Mouse (Mus musculus): ENCODE measurements around the gene Stmn1. TPM values are rescaled to one million over a fixed set of nuclear protein-coding genes. Genes with fewer than 3 reads are reported as not detected.

The Stmn1 gene
- polyA plus RNA-seq, 1 experiment from 2014 or later = 1,993 TPM

DNA sequence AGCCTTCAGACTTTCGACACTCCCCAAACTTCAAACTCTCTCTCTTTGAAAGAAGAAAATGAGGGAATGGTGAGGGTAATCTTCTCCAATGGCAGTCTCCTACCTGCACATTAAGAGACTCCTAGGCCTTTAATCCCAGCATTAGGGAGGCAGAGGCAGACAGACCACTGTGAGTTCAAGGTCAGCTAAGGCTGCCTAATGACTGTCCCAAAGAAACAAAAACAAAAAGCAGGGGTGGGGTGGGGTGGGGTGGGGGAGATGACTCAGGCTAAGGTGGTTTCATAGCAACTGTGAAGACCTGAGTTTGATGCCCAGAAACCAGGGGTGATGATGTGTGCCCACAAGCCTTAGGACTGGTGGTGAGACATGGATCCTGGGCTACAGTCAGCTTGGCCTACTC lies 22.6 kb upstream of the Stmn1 start:
- peaks cover 29% of the 10 kb centered on the region for H3K27me3 ChIP-seq (ENCODE audit: low read depth, poor library complexity, severe bottlenecking)
- DNase-seq (ENCODE audit: low spot score) = no peak
- no peaks in the 10 kb centered on the region for H3K36me3 ChIP-seq
- peaks cover 9% of the 10 kb centered on the region for H3K4me1 ChIP-seq
- H3K9me3 ChIP-seq (replicated peaks) = no peaks in the 10 kb centered on the region
- H3K4me3 ChIP-seq = no peak overlapping the region
- H3K27ac ChIP-seq = no peak overlapping the region
- WGBS = 38% methylated on average over 1 of the region's 1 CpGs

DNA sequence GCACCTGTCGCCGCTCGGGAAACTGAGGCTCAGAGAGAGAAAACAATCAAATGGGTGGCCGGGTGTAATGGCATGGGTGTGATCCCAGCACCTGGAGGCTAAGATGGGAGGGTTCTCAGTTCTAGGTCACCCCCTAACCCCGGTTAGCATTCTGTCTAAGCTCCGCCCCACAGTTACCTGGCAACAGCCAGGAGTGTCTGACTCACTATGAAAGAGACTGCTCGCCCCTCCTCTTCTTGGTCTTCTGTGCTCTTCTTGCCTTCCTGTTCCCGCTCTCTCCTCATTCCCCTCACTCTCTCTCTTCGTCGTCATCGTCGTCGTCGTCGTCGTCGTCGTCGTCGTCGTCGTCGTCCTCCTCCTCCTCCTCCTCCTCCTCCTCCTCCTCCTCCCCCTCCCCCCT lies 20.2 kb upstream of the Stmn1 start:
- Histone ChIP-seq H3K27me3 (ENCODE audit: low read depth, poor library complexity, severe bottlenecking) (peaks cover 54% of the 10 kb centered on the region), H3K27ac (no peak overlapping the region), H3K36me3 (no peaks in the 10 kb centered on the region), H3K4me3 (no peak overlapping the region), H3K4me1 (peaks cover 16% of the 10 kb centered on the region), H3K9me3 (replicated peaks) (no peaks in the 10 kb centered on the region)
- WGBS = 49% methylated on average over 23 of the region's 23 CpGs
- no peak for DNase-seq (ENCODE audit: low spot score)

DNA sequence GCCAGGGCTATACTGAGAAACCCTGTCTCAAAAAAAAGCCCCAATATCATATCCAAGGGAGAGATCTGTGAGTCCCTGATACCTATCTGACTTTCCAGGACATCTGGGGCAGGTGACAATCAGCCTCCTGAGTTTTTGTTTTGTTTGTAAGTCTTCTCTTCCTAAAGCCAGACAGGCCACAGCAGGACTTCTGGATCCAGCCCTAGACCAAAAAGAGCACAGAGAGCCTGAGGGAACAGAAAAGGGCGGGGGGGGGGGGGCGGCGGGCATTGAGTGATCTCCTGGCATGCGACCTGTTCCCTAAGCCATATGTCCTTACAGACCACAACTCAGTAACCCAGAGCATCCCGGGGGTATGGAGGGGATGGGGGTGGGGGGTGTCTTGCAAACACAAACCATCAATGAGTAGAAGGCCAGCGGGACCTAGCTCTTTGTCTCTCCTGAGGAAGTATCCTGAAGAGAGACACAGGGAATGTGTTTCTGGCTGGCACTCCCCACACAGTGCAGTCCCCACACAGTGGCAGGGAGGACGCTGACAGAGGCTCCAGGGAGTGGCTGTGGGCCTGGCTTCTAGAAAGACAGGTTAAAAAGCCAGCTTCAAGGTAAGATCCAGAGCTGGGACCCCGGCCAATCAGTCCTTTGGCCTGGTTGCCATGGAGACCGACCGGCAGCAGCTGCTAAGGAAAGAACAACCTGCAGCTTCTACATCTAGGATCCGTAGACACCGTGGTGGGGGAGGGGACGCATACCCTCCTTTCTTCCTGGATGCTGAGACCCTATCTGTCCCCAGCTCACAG lies 18.3 kb upstream of the Stmn1 start:
- H3K4me3 ChIP-seq = no peak overlapping the region
- 29% methylated on average over 13 of the region's 13 CpGs for WGBS
- peak overlapping the region; percentile 27; the same call in 1 of the 2 replicates for H3K27ac ChIP-seq
- H3K9me3 ChIP-seq (replicated peaks) = no peaks in the 10 kb centered on the region
- H3K27me3 ChIP-seq (ENCODE audit: low read depth, poor library complexity, severe bottlenecking) = peaks cover 72% of the 10 kb centered on the region
- H3K36me3 ChIP-seq = no peaks in the 10 kb centered on the region
- peaks cover 24% of the 10 kb centered on the region for H3K4me1 ChIP-seq
- peak; percentile 68 for DNase-seq (ENCODE audit: low spot score)

DNA sequence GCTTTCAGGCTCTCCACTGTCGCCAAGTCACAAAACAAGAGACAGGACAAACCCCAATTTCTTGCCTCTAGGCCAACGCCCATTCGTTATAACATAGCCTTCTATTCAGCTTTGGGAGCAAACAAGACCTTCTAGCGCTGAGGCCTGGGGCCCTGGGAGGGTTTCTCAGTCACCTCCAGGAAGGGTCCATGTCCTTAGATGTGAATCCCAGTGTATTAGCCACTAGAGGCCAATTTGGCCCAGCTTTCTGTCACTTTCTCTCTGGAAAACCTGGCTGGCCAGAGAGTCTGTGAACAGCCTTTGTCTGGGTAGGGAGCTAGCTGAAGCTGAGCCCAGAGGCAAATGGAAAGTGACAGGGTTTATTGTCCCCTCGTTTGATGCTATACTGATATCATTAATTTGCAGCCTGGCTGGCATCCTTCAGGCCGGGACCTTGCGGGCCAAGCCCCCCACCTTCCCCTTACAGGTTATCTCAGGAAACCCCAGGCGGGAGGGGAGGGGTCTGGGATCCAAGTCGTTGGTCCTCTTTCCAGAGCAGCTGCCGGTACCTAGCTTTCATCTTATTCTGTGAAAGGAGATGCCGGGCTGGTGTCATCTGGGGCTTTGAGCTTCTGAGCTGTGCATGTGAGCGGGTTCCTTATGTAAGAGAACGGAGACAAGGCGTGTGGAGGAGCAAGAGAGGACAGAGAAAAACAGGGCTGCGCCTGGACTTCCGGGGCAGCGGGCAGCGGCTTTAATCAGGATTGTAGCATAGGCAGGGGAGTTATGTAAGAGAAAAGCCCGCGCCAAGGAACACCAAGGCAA lies 17.5 kb upstream of the Stmn1 start:
- peaks cover 29% of the 10 kb centered on the region for H3K4me1 ChIP-seq
- H3K9me3 ChIP-seq (replicated peaks) = no peaks in the 10 kb centered on the region
- H3K4me3 ChIP-seq = peak overlapping the region; percentile 35
- 14% methylated on average over 20 of the region's 20 CpGs for WGBS
- no peaks in the 10 kb centered on the region for H3K36me3 ChIP-seq
- peak; percentile 48 for DNase-seq (ENCODE audit: low spot score)
- H3K27me3 ChIP-seq (ENCODE audit: low read depth, poor library complexity, severe bottlenecking) = peaks cover 80% of the 10 kb centered on the region
- peak overlapping the region; percentile 27 for H3K27ac ChIP-seq

DNA sequence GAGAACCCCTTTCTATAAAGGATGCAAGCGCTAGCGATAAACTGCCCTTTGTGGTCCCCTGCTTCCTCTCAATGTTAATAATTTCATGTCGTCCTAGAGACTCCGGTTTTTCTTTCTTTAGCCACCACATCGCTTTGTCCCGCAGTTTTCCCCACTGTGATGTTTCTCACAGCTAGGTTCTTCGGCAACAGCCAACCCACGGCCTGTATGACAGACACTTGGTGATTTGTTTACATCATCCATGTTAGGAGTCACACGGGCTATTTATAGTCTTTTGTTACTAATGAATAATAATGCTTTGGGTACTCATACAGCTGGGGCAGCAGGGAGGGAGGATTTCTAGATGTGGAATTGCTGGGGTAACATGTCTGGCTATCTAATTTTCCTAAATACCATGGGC lies 16.6 kb upstream of the Stmn1 start:
- Histone ChIP-seq H3K4me1 (peaks cover 29% of the 10 kb centered on the region), H3K4me3 (no peak overlapping the region), H3K27me3 (ENCODE audit: low read depth, poor library complexity, severe bottlenecking) (peaks cover 82% of the 10 kb centered on the region), H3K36me3 (no peaks in the 10 kb centered on the region), H3K27ac (no peak overlapping the region), H3K9me3 (replicated peaks) (no peaks in the 10 kb centered on the region)
- WGBS = 78% methylated on average over 9 of the region's 9 CpGs
- no peak for DNase-seq (ENCODE audit: low spot score)

DNA sequence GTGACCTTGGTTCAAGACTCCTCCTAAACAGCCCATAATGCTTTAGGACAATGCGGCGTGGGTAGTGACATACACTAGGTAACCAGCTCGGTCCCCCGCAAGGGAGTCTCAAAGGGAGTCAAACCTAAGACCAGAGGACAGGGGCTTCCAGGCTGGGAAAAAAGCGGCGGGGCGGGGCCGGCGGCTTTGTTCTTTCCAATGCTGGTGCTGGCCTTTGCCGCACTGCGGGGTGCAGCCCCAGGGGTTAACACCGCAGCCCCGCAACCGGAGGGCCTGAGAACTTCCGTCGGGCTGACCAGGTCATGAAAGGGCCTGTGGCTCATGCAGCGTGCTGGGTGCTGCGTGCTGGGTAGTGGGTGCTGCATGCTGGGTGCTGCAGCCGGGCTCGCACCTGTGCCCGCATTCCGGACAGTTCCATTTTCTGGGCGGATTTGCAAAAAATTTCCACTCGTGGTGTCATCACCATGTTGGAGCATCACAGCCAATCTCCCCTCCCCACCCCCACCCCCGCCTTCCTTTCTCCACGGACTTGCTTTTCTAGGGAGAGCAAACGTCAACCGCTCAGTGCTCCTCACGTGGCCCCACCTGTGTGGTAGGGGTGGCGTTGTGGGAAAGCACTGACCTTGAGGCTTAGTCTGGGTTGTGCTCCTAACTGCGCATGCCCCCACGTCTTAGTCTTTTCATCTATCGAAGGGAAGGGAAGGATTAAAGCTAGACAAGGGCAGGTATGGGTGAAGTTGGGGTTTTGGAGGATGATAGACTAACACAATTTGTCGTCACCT lies 14.3 kb upstream of the Stmn1 start:
- H3K27me3 ChIP-seq (ENCODE audit: low read depth, poor library complexity, severe bottlenecking) = peaks cover 70% of the 10 kb centered on the region
- DNase-seq (ENCODE audit: low spot score) = peak; percentile 47
- no peaks in the 10 kb centered on the region for H3K9me3 ChIP-seq (replicated peaks)
- H3K36me3 ChIP-seq = no peaks in the 10 kb centered on the region
- H3K27ac ChIP-seq = no peak overlapping the region
- peak overlapping the region; percentile 23 for H3K4me3 ChIP-seq
- WGBS = 28% methylated on average over 34 of the region's 34 CpGs
- H3K4me1 ChIP-seq = peaks cover 36% of the 10 kb centered on the region

DNA sequence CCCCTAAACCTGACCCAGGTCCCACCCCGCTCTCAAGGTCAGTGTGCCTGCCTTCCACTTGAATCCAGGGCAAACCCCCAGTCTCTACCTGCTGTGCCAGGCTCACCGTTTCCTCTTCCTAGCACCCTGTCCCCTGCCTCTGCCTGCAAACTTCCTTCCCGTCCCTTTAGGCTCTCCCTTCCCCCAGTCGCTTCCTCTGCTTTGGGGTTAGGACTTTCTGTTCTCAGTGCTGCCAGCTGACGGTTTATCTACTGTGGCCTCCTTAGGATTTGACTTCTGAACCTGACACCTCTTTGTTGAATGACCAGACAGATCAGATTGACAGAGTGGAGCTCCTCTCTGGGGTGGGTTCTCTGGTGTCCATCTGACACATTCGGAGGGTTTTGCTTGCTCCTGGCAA lies 12.8 kb upstream of the Stmn1 start:
- 46% methylated on average over 6 of the region's 6 CpGs for WGBS
- Histone ChIP-seq H3K4me3 (no peak overlapping the region), H3K9me3 (replicated peaks) (no peaks in the 10 kb centered on the region), H3K36me3 (no peaks in the 10 kb centered on the region), H3K4me1 (peaks cover 28% of the 10 kb centered on the region), H3K27me3 (ENCODE audit: low read depth, poor library complexity, severe bottlenecking) (peaks cover 55% of the 10 kb centered on the region), H3K27ac (0 out of 2 replicates have a peak overlapping the region, but pooled peaks have one; percentile 25)
- no peak for DNase-seq (ENCODE audit: low spot score)

DNA sequence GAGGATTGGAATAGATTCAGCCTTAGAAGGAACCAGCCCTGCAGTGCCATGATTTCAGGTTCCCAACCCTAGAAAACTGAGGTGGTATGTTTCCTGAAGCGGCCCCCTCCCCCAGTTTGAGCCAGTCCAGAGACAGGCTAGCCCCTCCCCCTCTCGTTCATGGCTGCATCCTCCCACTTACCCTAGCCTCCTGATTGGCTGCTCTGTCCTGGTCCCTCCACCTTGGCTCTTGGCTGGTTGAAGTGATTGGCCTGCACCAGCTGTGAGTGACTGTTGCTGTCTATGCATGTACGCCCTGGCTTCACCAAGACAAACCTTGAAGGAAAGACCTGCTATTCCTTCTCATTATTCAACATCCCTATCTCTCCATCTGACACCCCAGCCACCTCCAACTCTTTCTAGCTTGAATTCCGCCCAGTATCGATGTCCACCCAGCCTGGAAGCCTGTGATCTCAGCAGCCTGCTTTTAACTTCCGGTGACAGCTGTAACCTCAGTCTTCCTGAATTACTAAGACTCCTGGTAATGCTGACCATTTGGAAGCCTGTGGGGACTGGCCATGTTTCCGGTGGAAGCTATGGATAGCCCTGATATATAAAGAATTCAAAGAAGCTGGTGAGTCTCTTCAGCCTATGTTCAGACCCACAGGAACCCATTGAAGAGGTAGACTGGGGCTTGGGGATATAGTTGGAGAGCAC lies 10.8 kb upstream of the Stmn1 start:
- DNase-seq (ENCODE audit: low spot score) = no peak
- Histone ChIP-seq H3K4me3 (no peak overlapping the region), H3K9me3 (replicated peaks) (no peaks in the 10 kb centered on the region), H3K27me3 (ENCODE audit: low read depth, poor library complexity, severe bottlenecking) (peaks cover 35% of the 10 kb centered on the region), H3K27ac (no peak overlapping the region), H3K4me1 (peaks cover 20% of the 10 kb centered on the region), H3K36me3 (no peaks in the 10 kb centered on the region)
- WGBS = 53% methylated on average over 7 of the region's 7 CpGs

DNA sequence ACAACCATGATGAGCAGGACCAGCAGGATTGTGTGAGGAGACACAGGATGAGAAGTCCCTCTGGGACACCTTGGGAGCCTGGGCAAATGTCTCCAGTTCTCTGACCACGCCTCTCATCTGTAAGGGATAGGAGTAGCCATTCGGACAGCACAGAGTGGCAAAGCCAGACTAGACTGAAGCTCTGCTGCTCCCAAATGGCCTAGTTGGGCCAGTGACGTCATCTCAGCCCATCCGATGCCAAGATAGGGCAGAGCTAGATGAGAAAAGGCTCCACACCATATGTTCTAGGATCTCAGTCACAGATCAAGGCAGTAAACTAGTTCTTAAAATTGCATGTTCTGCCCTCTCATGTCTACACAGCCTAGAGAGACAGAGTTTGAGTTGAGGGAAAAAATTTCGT lies 9.3 kb upstream of the Stmn1 start:
- H3K4me3 ChIP-seq = no peak overlapping the region
- H3K27ac ChIP-seq = no peak overlapping the region
- DNase-seq (ENCODE audit: low spot score) = no peak
- H3K9me3 ChIP-seq (replicated peaks) = no peaks in the 10 kb centered on the region
- 74% methylated on average over 5 of the region's 5 CpGs for WGBS
- no peaks in the 10 kb centered on the region for H3K36me3 ChIP-seq
- peaks cover 15% of the 10 kb centered on the region for H3K4me1 ChIP-seq
- H3K27me3 ChIP-seq (ENCODE audit: low read depth, poor library complexity, severe bottlenecking) = peaks cover 19% of the 10 kb centered on the region

DNA sequence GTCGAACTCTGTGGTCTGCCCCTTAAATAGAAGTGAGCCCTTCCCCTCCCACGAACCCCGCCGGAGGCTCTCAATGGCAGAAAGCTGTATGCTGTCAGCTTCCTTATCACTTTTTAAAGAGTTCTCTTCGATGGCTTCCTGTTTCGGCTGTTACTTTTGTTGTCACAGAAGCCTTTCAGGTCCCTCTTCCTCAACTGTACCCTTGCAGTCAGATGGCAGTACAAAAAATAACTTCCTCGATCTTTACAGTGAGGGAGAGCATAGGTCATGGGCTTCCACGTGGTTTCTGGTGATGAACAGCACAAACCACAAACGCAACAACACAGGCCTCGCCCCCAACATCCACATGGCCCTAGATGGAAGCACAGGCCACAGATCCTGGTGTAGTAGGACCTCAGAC lies 7.8 kb upstream of the Stmn1 start:
- Histone ChIP-seq H3K27ac (no peak overlapping the region), H3K4me1 (peaks cover 9% of the 10 kb centered on the region), H3K36me3 (no peaks in the 10 kb centered on the region), H3K4me3 (no peak overlapping the region), H3K9me3 (replicated peaks) (no peaks in the 10 kb centered on the region), H3K27me3 (ENCODE audit: low read depth, poor library complexity, severe bottlenecking) (peaks cover 5% of the 10 kb centered on the region)
- no peak for DNase-seq (ENCODE audit: low spot score)
- 84% methylated on average over 10 of the region's 10 CpGs for WGBS

DNA sequence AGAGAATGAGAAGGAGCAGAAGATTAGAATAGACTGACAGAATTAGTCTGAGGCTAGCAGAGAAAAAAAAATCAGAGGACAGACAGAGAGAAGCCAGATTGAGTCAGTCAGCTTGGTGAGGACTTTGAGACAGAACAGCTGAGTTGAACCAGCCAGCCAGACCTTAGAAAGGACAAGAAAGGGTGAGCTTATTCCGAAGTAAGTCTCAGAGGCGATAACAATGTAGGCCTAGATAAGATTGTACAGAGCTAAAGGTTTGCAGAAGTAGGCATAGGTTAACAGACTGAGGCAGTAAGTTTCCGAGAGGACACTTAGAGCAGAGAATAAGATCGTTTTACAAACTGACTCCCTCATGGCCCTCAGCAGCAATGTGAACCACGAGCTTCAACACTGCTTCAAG lies 6.9 kb upstream of the Stmn1 start:
- H3K27ac ChIP-seq = no peak overlapping the region
- H3K4me1 ChIP-seq = peaks cover 7% of the 10 kb centered on the region
- no peaks in the 10 kb centered on the region for H3K9me3 ChIP-seq (replicated peaks)
- no peak for DNase-seq (ENCODE audit: low spot score)
- H3K36me3 ChIP-seq = no peaks in the 10 kb centered on the region
- peaks cover 8% of the 10 kb centered on the region for H3K27me3 ChIP-seq (ENCODE audit: low read depth, poor library complexity, severe bottlenecking)
- WGBS = 86% methylated on average over 5 of the region's 5 CpGs
- H3K4me3 ChIP-seq = no peak overlapping the region

DNA sequence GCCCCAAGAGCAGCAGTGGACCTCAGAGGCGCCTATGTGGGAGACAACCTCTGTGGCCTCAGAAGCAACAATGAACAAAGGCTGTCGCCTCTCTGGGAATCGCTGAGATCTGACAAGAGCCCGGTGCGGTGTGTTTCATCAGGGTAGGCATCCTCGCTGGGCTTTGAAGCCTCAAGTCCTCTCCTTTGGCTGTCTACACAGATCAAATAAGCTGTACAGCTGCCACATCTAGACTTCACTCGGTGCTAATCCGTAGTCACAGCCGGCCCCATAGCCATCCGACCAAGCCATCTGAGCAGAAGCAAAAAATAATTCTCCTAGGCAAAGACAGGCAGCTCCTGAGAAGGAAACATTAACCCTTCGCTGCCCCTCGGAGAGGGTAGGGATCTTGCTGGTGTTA lies 2.3 kb upstream of the Stmn1 start:
- H3K4me1 ChIP-seq = peaks cover 23% of the 10 kb centered on the region
- DNase-seq (ENCODE audit: low spot score) = no peak
- no peaks in the 10 kb centered on the region for H3K9me3 ChIP-seq (replicated peaks)
- H3K27ac ChIP-seq = no peak overlapping the region
- WGBS = 54% methylated on average over 12 of the region's 12 CpGs
- H3K27me3 ChIP-seq (ENCODE audit: low read depth, poor library complexity, severe bottlenecking) = peaks cover 15% of the 10 kb centered on the region
- no peak overlapping the region for H3K4me3 ChIP-seq
- peaks cover 10% of the 10 kb centered on the region for H3K36me3 ChIP-seq
